Mouse (Mus musculus): Measurements from ENCODE around the gene Kcp. TPM values are rescaled to one million over a fixed set of nuclear protein-coding genes. Genes with fewer than 3 reads are reported as not detected.

Kcp gene
- total RNA-seq, 1 experiment = 3.3 TPM

GRCm38 (mm10) chr6:29449858-29450257 lies 57.9 kb downstream of the Kcp start:
- in situ Hi-C loops (cut with MboI; ENCODE audit: low sequenced_read_pairs in 2 of 2, unreplicated experiment in 2 of 2) = no loop called here
- Histone ChIP-seq H3K4me1 (ENCODE audit: control insufficient read depth in 2 of 2, insufficient read depth in 2 of 2, low read length in 2 of 2, poor library complexity in 1 of 2) (peaks cover 0 to 2% of the 10 kb centered on the region in 2 experiments; a peak in 3 of 4 replicates), H3K27ac (ENCODE audit: insufficient read depth, low read depth, low read length, poor library complexity, severe bottlenecking) (no peak overlapping the region), H3K36me3 (ENCODE audit: control insufficient read depth, insufficient read depth, low read length, poor library complexity, severe bottlenecking) (peaks cover 4% of the 10 kb centered on the region; the same call in 1 of the 2 replicates), H3K9ac (ENCODE audit: insufficient read depth, low read depth, low read length, poor library complexity, severe bottlenecking) (no peak overlapping the region), H3K4me3 (ENCODE audit: insufficient read depth in 1 of 2, low read depth in 1 of 2, low read length in 2 of 2, poor library complexity in 1 of 2, severe bottlenecking in 1 of 2) (peak overlapping the region in 1 of 2 experiments; percentile 77; a peak in 3 of 4 replicates), H3K9me3 (ENCODE audit: control insufficient read depth, insufficient read depth, low read depth, low read length) (no peaks in the 10 kb centered on the region)
- TF ChIP-seq CHD2 (IDR thresholded peaks at IDR 0.05; ENCODE audit: low read depth, low read length) (no peak), HCFC1 (IDR thresholded peaks at IDR 0.05; ENCODE audit: borderline replicate concordance, insufficient read depth, low read length) (no peak), ZC3H11A (IDR thresholded peaks at IDR 0.05; ENCODE audit: borderline replicate concordance, low read depth, low read length) (no peak), MAFK (IDR thresholded peaks at IDR 0.05; ENCODE audit: insufficient read depth, low read depth, low read length) (no peak), ZNF384 (IDR thresholded peaks at IDR 0.05; ENCODE audit: low read depth, low read length) (no peak)
- peak; percentile 71 for DNase-seq (ENCODE audit: low read depth, low spot score)

- peaks cover 4% of the 10 kb centered on the region; the same call in 1 of the 2 replicates for H3K36me3 ChIP-seq (ENCODE audit: control insufficient read depth, insufficient read depth, low read length, poor library complexity, severe bottlenecking)
- no peak overlapping the region for H3K27ac ChIP-seq (ENCODE audit: insufficient read depth, low read depth, low read length, poor library complexity, severe bottlenecking)
- TF ChIP-seq ZC3H11A (IDR thresholded peaks at IDR 0.05; ENCODE audit: borderline replicate concordance, low read depth, low read length) (no peak), CHD2 (IDR thresholded peaks at IDR 0.05; ENCODE audit: low read depth, low read length) (no peak), MAFK (IDR thresholded peaks at IDR 0.05; ENCODE audit: insufficient read depth, low read depth, low read length) (no peak), ZNF384 (IDR thresholded peaks at IDR 0.05; ENCODE audit: low read depth, low read length) (no peak), HCFC1 (IDR thresholded peaks at IDR 0.05; ENCODE audit: borderline replicate concordance, insufficient read depth, low read length) (no peak)
- in situ Hi-C loops (cut with MboI; ENCODE audit: low sequenced_read_pairs in 2 of 2, unreplicated experiment in 2 of 2) = no loop called here
- H3K9me3 ChIP-seq (ENCODE audit: control insufficient read depth, insufficient read depth, low read depth, low read length) = no peaks in the 10 kb centered on the region
- no peak for DNase-seq (ENCODE audit: low read depth, low spot score)
- no peak overlapping the region for H3K9ac ChIP-seq (ENCODE audit: insufficient read depth, low read depth, low read length, poor library complexity, severe bottlenecking)
- no peak overlapping the region for H3K4me3 ChIP-seq (ENCODE audit: insufficient read depth in 1 of 2, low read depth in 1 of 2, low read length in 2 of 2, poor library complexity in 1 of 2, severe bottlenecking in 1 of 2)
- peaks cover 2 to 3% of the 10 kb centered on the region in 2 experiments; a peak in 3 of 4 replicates for H3K4me1 ChIP-seq (ENCODE audit: control insufficient read depth in 2 of 2, insufficient read depth in 2 of 2, low read length in 2 of 2, poor library complexity in 1 of 2)
Observed at GRCm38 (mm10) chr6:29445354-29445753, 62.4 kb downstream of the Kcp start.

GRCm38 (mm10) chr6:29444773-29445172 lies 63.0 kb downstream of the Kcp start:
- H3K27ac ChIP-seq (ENCODE audit: insufficient read depth, low read depth, low read length, poor library complexity, severe bottlenecking) = no peak overlapping the region
- TF ChIP-seq MAFK (IDR thresholded peaks at IDR 0.05; ENCODE audit: insufficient read depth, low read depth, low read length) = peak; percentile 5; the same call in 1 of the 2 replicates
- no peak for TF ChIP-seq ZC3H11A (IDR thresholded peaks at IDR 0.05; ENCODE audit: borderline replicate concordance, low read depth, low read length)
- peaks cover 4% of the 10 kb centered on the region; the same call in 1 of the 2 replicates for H3K36me3 ChIP-seq (ENCODE audit: control insufficient read depth, insufficient read depth, low read length, poor library complexity, severe bottlenecking)
- H3K9me3 ChIP-seq (ENCODE audit: control insufficient read depth, insufficient read depth, low read depth, low read length) = no peaks in the 10 kb centered on the region
- in situ Hi-C loops (cut with MboI; ENCODE audit: low sequenced_read_pairs in 2 of 2, unreplicated experiment in 2 of 2) = no loop called here
- no peak overlapping the region for H3K4me3 ChIP-seq (ENCODE audit: insufficient read depth in 1 of 2, low read depth in 1 of 2, low read length in 2 of 2, poor library complexity in 1 of 2, severe bottlenecking in 1 of 2)
- DNase-seq (ENCODE audit: low read depth, low spot score) = peak; percentile 48
- peaks cover 0 to 3% of the 10 kb centered on the region in 2 experiments; a peak in 2 of 4 replicates for H3K4me1 ChIP-seq (ENCODE audit: control insufficient read depth in 2 of 2, insufficient read depth in 2 of 2, low read length in 2 of 2, poor library complexity in 1 of 2)
- no peak overlapping the region for H3K9ac ChIP-seq (ENCODE audit: insufficient read depth, low read depth, low read length, poor library complexity, severe bottlenecking)

GRCm38 (mm10) chr6:29439789-29440188 lies 68.0 kb downstream of the Kcp start:
- TF ChIP-seq MAFK (IDR thresholded peaks at IDR 0.05; ENCODE audit: insufficient read depth, low read depth, low read length) (no peak), CHD2 (IDR thresholded peaks at IDR 0.05; ENCODE audit: low read depth, low read length) (no peak), HCFC1 (IDR thresholded peaks at IDR 0.05; ENCODE audit: borderline replicate concordance, insufficient read depth, low read length) (no peak), ZC3H11A (IDR thresholded peaks at IDR 0.05; ENCODE audit: borderline replicate concordance, low read depth, low read length) (no peak), ZNF384 (IDR thresholded peaks at IDR 0.05; ENCODE audit: low read depth, low read length) (no peak)
- H3K27ac ChIP-seq (ENCODE audit: insufficient read depth, low read depth, low read length, poor library complexity, severe bottlenecking) = no peak overlapping the region
- in situ Hi-C loops (cut with MboI; ENCODE audit: low sequenced_read_pairs in 2 of 2, unreplicated experiment in 2 of 2) = no loop called here
- H3K9ac ChIP-seq (ENCODE audit: insufficient read depth, low read depth, low read length, poor library complexity, severe bottlenecking) = no peak overlapping the region
- peaks cover 0 to 16% of the 10 kb centered on the region in 2 experiments; a peak in 2 of 4 replicates for H3K4me1 ChIP-seq (ENCODE audit: control insufficient read depth in 2 of 2, insufficient read depth in 2 of 2, low read length in 2 of 2, poor library complexity in 1 of 2)
- H3K4me3 ChIP-seq (ENCODE audit: insufficient read depth in 1 of 2, low read depth in 1 of 2, low read length in 2 of 2, poor library complexity in 1 of 2, severe bottlenecking in 1 of 2) = no peak overlapping the region
- H3K9me3 ChIP-seq (ENCODE audit: control insufficient read depth, insufficient read depth, low read depth, low read length) = no peaks in the 10 kb centered on the region
- no peak for DNase-seq (ENCODE audit: low read depth, low spot score)
- no peaks in the 10 kb centered on the region; the same call in 1 of the 2 replicates for H3K36me3 ChIP-seq (ENCODE audit: control insufficient read depth, insufficient read depth, low read length, poor library complexity, severe bottlenecking)

- no peaks in the 10 kb centered on the region for H3K9me3 ChIP-seq (ENCODE audit: control insufficient read depth, insufficient read depth, low read depth, low read length)
- H3K9ac ChIP-seq (ENCODE audit: insufficient read depth, low read depth, low read length, poor library complexity, severe bottlenecking) = no peak overlapping the region
- in situ Hi-C loops (cut with MboI; ENCODE audit: low sequenced_read_pairs in 2 of 2, unreplicated experiment in 2 of 2) = no loop called here
- TF ChIP-seq ZC3H11A (IDR thresholded peaks at IDR 0.05; ENCODE audit: borderline replicate concordance, low read depth, low read length) = no peak
- TF ChIP-seq HCFC1 (IDR thresholded peaks at IDR 0.05; ENCODE audit: borderline replicate concordance, insufficient read depth, low read length) = no peak
- no peak for TF ChIP-seq ZNF384 (IDR thresholded peaks at IDR 0.05; ENCODE audit: low read depth, low read length)
- no peak for TF ChIP-seq MAFK (IDR thresholded peaks at IDR 0.05; ENCODE audit: insufficient read depth, low read depth, low read length)
- no peak for TF ChIP-seq CHD2 (IDR thresholded peaks at IDR 0.05; ENCODE audit: low read depth, low read length)
- no peak overlapping the region for H3K4me3 ChIP-seq (ENCODE audit: insufficient read depth in 1 of 2, low read depth in 1 of 2, low read length in 2 of 2, poor library complexity in 1 of 2, severe bottlenecking in 1 of 2)
- no peak for DNase-seq (ENCODE audit: low read depth, low spot score)
- H3K36me3 ChIP-seq (ENCODE audit: control insufficient read depth, insufficient read depth, low read length, poor library complexity, severe bottlenecking) = no peaks in the 10 kb centered on the region; the same call in 1 of the 2 replicates
- H3K27ac ChIP-seq (ENCODE audit: insufficient read depth, low read depth, low read length, poor library complexity, severe bottlenecking) = no peak overlapping the region
- peaks cover 0 to 19% of the 10 kb centered on the region in 2 experiments; a peak in 2 of 4 replicates for H3K4me1 ChIP-seq (ENCODE audit: control insufficient read depth in 2 of 2, insufficient read depth in 2 of 2, low read length in 2 of 2, poor library complexity in 1 of 2)
Observed at GRCm38 (mm10) chr6:29439251-29439650, 68.5 kb downstream of the Kcp start.
